Mouse (Mus musculus): ENCODE data around the gene Spns2.

The Spns2 gene

DNA sequence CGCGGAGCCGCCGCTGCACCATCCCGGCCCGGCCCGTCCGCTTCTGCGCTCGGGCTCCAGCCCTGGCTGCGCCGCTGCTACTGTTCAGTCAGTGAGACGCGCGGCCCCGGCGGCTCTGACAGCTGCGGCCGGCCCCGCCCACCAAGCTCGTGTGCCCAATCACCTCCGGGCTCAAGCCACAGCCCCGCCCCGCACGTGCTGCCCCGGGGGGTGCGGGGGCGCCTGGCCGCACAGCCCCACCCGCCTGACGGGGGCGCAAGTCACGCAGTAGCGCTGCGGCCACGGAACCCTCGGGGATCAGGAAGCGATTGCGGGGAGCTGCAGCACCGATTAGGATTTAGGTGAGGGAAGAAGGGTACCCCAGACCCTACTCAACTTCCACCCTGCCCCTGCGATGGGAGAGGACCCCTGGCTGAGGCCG, at the start of gene Spns2:
TSS of gene Spns2 (minus strand) at position 24 of the 421 bp plus-strand sequence.
- DNase-seq (ENCODE audit: low spot score in 2 of 2) = peak; percentile 72 to 84

DNA sequence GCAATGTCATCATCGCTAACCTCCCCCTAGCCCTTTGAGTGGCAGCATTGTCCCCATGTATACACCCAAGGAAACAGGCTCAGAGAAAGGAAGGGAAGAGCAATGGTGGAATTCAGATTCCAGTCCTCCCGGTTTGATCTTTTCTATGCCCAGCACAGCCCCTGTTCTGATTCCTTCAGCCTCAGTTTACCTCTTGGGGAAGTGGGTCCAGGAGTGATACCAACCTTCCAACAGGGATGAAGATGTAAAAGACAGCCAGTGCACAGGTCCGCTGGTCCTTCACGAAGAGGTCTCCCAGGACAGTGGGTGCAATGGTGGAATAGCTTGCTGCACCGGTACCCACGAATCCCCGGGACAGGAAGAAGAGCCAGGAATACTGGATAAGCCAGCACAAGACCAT, 49.1 kb upstream of the Spns2 start:
- DNase-seq (ENCODE audit: low spot score in 2 of 2) = no peak

DNA sequence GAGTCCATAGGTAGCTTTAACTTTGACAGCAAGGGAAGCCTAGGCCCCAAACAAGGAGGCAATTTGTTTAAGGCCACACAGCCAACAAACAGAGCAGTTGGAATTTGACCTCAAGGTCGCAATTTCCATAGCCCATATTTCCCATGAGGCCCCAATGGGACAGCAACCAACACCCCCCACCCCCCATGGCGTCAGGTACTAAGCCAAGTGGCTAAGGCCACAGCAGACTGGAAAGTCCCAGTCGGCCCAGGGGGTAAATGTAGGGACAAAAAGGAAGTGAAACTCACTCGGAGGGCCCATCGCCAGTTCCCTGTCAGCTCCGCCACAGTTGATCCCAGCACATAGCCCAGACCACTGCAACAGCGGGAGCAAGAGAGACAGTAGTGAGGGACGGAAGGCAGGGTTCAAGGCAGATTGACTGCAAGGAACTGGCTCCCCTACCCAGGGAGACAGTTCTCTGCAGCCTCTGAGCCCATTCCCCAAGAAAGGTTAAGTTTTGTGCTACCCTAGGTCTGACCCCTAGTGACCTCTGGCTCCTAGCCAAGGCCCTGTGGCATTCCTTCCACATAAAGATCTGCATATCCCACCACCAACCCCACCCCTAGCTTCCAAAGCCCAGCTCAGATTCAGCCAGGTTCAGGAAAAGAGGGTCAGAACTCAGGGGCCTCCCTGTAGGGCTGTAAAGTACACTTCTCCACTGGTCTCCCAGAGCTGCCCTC, 48.5 kb upstream of the Spns2 start:
- peak in 1 of 2 experiments; percentile 45 for DNase-seq (ENCODE audit: low spot score in 2 of 2)

DNA sequence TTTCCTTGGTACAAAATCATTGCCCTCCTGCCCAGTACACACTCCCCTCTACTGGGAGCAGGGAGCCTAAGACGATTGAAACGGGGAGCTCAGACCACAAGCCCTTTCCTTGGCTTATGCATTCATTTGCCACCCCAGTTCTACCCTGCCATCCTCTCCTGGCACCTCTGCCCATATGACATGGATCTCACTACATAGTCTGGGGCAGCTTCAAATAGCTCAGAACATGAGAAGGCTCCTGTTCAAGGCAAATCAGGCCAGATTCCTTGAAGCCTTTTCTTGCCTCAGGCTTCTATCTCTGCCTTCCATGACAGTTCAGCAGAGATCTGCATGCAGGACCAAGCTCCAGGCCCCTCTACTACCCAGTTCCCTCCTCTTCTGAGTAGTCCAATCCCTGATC, 47.8 kb upstream of the Spns2 start:
- no peak for DNase-seq (ENCODE audit: low spot score in 2 of 2)

DNA sequence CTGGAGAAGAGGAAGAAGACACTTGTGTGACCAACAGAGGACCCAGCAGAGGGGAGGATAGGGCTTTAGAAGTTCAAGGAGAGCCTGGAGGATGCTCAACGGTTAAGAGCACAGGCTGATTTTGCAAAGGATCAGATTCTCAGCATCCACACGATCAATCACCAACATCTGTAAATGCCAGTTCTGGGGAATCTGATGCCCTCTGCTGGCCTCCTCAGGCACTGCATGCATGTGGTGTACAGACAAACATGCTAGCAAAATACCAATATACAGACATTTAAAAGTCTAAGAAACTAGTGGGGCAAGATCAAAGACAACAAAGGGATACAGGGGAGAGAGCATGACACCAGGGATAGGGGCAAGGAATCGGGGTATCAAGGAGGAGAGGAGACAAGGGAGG, 45.8 kb upstream of the Spns2 start:
- peak in 1 of 2 experiments; percentile 21 for DNase-seq (ENCODE audit: low spot score in 2 of 2)

DNA sequence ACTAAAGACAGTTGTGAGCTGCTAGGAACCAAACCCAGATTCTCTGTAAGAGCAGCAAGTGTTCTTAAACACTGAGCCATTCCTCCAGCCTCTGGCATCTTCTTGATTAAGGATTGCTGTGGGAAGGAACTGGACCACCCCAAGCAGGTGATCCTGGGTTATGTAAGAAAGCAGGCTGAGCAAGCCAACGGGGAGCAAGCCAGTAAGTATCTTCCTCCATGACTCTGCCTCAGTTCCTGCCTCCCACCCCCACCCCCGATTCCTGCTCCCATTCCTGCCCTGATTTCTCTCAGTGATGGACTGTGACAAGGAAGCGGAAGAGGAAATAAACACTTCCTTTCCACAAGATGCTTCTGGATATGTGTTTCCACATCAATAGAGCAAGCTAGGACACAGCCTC, 43.2 kb upstream of the Spns2 start:
- DNase-seq (ENCODE audit: low spot score in 2 of 2) = no peak

DNA sequence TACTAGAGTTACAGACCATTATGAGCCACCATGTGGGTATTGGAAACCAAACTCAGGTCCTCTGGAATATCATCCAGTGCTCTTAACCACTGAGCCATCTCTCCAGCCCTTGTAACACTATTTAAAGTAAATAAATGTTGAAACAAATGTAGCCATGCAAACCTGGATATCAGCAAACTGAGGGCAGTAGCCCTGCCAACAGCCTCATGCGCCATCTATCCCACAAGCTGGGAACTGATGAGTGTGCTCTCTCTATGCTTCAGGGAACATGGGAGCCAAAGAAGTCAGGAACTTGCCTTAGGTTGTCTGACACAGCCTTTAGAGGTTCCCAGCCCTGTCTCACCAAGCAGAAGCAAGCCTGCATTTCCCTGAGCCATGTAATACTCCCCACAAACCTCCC, 41.9 kb upstream of the Spns2 start:
- no peak for DNase-seq (ENCODE audit: low spot score in 2 of 2)

DNA sequence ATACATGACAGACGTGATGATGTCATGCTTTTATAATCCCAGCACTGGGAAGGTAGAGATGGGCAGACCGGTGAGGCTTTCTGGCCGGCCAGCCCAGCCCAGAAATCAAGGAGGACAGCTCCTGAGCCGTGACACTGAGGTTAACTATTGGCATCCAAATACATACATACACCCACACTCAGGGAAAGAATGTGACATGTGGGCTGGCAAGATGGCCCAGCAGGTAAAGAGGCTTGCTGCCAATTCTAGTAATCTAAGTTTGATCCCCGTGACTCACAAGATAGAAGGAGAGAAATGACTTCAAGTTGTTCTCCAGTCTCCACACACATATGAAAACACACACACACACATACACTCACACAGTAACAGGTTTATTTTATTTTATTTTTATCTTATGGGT, 41.4 kb upstream of the Spns2 start:
- DNase-seq (ENCODE audit: low spot score in 2 of 2) = no peak

DNA sequence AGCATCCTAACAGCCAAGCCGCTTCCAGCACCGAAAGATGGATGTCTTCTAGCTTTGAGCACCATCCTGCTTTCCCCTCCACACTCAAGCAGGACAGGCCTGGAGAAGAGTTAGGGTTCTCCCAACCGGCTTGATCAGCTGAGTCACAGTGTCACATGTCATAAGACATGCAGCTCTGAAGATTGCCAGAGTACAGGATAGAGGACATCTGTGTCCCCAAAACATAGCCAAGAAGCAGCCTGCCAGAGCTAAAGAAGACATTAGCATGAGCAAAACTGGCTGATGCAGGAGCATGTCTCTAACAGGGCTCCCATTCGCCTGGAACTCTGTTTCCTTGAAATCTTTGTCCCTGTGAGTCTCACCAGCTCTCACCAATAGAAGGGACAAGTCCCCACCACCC, 36.5 kb upstream of the Spns2 start:
- DNase-seq (ENCODE audit: low spot score in 2 of 2) = no peak

DNA sequence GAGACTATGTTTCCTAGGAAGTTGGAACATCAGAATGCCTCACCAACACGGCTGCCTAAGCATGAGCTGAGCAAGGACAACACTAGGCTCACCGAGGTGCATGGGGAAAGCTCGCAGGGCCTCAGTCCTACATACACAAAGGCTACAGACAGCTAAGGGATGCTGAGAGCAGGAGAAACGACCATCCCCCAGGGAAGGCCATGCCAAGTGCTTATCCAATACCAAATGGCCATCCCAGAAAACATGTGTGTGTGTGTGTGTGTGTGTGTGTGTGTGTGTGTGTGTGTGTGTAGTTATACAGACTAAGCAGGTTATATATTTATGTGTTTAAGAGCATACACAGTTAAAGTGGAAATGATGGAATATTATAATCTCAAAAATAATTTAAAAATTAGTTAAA, 34.0 kb upstream of the Spns2 start:
- no peak for DNase-seq (ENCODE audit: low spot score in 2 of 2)

DNA sequence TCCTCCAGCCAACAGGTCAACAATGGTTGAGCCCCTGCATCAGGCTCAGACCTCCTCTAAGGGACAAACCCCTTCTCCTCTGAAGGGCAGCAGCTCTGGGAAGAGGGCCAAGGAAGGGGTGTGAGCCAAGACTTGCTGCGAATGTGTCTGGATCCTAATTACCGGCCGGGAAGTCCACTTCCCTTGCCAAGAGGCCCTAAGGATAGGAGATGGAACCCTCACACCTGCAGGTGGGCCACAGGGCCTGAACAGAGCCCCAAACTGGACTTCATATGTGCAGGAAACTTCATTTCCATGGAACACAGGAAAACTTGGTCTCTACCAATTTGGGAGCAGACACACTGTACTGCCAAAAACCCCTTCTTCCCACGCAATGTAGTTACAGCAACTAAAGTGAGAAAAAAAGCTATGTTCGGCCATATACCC, 32.9 kb upstream of the Spns2 start:
- no peak for DNase-seq (ENCODE audit: low spot score in 2 of 2)

DNA sequence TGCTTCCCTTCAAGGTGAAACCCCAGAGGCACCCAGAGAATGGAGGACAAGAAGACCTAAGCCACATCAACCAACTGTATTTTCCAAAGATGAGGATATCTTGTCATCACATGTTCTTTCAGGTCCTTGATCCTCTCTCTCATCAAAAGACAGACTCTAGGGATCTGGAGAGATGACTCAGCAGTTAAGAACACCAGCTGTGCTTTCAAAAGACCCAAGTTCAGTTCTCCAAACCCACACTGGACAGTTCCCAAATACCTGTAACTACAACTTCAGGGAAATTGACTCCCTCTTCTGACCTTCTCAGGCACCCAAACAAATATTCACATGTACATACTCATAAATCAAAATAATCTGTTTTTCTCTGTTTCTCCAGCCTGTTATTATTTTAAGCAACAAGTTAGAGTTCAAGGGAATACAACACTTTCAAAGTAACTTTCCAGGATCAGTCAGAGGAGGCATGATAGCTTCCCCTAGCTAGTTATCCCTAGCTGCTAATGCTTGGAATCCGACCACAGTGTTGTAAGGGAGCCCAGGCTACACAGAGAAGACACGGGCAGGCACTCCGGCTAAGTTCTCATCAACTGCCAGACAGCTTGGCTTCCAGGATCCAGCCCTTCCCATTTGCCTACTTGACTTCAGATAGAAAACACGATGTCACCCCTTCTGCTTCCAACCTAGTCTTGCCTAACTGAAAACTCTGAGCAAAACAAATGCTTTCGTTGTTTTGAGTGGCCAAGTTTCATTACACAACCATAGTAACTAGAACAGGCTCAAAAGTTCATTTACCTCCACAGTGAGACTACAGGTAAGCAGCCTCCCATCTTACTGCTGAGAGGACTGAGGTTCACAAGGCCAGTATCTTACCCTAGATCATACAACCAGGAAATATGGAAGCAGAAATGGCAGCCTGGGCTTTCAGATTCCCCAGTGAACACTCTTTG, 32.2 kb upstream of the Spns2 start:
- DNase-seq (ENCODE audit: low spot score in 2 of 2) = no peak

DNA sequence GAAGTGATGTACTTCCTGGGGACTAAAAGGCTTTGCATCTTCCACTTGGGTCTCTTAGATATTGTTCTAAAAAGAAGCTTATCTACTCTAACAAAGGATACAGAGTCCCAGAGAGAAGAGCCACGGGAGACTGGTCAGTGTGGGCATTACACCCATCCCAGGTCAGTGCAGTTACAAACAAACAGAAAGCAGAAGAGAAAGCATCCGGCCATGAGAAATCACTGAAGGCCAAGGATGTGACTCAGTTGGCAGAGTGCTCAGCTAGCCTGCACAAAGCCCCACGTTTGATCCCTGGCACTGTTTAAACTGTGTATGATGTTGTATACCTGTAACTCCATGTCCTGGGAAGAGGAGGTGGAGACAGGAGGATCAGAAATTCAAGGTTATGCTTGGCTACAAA, 30.2 kb upstream of the Spns2 start:
- DNase-seq (ENCODE audit: low spot score in 2 of 2) = no peak

DNA sequence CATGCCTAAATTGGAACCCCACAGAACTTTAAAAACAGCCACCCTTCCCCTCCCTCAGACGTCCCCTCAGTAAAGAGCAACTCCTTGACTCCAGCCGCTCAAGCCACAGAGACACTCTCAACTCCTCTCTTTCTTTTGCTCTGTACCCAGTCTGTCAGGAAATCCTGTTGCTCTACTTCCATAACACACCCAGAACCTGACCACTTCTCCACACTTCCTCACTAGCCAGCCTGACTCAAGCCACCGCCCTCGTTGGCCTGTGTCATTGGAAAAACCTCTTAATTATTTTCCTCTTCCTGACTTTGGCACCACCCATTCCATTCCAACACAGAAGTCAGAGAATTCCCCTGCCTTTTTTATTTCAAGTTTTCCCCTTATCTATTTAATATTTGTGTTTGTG, 29.5 kb upstream of the Spns2 start:
- DNase-seq (ENCODE audit: low spot score in 2 of 2) = no peak

DNA sequence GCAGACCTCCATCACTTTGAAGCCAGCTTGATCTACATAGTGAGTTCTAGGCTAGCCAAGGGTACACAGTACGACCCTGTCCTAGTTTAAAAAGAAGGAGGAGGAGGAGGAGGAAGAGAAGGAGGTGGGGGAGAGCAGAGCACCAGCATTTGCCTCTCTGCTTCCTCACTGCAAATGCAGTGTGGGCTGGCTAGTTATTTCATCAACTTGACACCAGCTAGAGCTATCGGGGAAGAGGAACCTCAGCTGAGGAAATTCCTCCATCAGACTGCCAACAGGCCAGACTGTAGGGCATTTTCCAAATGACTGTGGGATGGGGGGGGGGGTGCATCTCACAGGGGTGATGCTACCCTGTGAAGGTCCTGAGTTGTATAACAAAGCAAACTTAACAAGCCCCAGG, 28.7 kb upstream of the Spns2 start:
- DNase-seq (ENCODE audit: low spot score in 2 of 2) = no peak

DNA sequence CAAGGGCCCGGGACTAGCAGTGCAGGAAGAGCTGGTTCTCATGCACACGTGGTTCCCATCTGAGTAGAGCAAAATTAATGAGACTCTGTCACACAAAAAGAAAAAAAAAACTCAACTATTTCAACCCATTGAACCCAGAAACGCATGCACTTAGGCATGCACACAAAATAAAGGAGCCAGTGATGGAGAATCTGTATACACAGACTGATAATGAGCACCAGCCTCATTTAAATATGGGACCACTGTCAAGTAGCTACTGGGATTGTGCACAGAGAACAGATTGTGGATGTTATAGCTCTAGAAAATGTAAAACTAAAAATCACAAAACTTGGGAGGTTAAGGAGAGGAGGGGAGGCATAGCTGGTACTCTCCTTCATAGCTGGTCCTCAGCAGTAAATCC, 25.3 kb upstream of the Spns2 start:
- DNase-seq (ENCODE audit: low spot score in 2 of 2) = no peak

DNA sequence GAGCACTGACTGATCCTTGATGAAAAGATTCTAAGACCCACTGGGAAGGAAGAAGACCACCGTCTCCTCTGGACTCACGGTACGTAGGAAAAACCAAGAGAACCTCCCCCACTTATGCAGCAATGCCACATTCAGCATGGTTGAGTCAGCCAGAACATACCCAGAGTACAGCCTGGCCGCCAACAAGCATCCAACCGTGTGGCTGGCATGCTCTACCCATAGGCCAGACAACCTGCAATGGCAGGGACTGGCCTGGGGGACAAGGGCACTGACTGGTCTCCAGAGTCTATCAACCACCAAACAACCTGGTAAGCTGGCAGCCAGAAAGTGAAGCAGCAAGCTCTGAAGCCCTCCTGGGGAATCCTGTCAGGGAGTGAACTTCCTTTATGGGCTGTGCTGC, 18.9 kb upstream of the Spns2 start:
- DNase-seq (ENCODE audit: low spot score in 2 of 2) = no peak

DNA sequence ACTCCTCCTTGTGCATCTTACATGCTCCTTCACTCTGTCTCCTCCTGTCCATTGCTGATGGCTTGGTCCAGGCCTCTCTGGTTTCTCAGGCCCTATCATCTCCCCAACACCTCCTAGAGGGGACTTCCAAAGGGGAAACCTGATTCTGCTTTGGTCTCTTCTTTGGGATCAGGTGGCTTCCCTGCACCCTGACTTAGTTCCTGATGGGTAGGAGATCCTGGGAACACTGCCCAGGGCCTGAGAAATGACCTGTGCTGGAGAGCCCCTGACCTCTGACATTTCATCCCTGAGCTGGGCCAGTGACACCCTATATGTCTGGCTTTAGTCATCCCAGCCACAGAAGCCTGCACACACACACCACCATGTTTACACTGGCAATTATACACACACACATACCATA, 17.9 kb upstream of the Spns2 start:
- no peak for DNase-seq (ENCODE audit: low spot score in 2 of 2)

DNA sequence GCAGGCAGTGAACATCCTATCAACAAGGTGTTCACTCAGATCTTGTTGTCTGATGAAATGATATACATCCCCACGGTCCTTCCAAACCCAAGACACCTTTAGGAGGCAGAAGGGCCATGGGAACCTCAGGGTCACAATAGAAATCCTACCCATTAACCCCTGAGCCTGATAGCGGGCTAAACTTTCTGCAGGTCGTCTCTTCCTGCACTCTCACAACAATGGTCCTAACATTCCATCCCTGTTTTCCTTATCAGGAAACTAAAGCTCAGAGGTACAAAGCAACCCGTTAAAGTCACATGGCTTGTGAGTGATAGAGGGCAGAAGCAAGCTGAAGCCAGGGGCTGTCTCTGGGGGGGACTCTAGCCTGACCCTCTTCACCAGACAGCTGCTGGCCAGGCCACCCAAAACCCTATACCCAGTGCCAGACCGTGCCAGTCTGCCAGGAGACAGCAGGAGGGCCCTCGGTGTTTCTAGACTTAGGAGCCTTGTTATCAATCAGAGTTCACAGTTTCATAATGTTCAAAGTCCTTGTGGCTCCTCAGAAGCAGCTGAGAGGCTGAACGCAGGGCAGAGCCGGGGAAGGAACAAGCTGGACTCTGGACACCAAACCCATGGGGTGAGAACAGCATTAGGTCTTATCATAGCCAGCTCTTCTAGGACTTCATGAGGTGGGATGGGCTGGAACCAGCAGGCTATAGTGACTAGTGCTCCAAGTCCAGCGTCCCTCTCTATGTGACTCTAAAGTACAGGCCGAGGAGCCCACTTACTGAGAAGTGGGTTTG, 14.5 kb upstream of the Spns2 start:
- DNase-seq (ENCODE audit: low spot score in 2 of 2) = no peak

DNA sequence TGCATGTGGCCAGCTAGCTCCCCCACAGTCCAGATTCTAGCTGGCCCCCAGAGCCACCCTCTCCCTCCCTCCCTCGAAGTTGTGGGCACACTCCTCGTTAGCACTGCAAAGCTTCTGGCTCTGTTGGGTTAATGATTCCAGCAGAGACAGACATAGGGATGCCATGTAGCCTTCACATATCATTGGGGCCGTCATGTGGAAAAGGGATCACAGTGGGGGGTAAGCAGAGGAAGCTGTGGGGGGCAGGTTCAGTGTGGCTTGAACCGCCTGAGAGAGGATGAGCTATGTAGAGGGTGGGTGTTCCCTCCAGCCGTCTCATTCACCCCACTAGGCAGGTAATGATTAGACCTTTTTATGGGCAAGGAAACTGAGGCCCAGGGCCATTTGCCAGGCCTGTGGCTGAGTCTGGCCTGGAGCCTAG, 13.8 kb upstream of the Spns2 start:
- no peak for DNase-seq (ENCODE audit: low spot score in 2 of 2)

DNA sequence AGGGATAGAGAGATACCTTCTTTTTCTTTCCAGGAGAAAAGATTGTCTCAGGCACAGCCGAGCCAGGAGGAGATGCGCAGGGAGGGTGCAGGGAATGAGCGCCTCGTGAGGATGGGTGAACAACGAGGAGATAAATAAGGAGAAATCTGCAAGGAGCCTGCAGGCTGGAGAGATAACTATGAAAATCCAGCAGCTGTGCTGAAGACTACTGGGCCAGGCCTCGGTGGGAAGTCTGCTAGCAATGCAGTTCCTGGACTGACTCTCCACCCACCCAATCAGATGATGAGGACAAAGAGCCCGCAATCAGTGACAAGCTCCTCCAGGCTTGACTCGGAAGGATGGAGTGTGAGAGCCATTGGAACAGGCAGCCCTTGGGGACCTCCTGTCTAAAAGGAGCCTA, 12.5 kb upstream of the Spns2 start:
- no peak for DNase-seq (ENCODE audit: low spot score in 2 of 2)

DNA sequence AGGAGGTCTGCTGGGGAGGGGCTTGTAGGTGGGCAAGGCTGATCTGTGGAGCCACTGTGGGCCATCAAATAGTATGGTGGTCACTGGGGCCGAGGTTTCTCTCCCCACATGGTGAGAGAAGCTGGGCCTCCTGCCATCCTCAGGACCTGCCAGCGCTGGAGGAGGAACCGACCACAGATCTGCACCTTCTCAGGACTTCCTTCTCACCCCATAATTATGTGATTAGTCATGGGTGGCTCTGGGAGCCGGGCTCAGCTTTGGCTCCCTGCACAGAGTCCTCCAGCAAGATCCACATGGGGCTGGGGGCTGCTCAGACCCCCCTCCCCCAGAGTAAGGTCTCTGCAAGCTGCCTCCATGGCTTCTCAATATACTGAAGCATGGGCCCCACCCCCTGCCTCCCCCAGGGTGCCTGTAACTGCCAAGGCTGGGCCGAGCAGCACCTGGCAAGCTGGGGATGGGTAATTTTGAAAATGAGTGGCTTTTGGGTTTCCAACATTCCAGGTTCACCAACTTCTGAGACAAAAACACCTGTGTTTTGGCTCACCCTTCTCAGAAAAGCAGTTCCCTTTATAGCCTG, 11.8 kb upstream of the Spns2 start:
- no peak for DNase-seq (ENCODE audit: low spot score in 2 of 2)
